Mouse (Mus musculus) frontal cortex, postnatal 10 days (tissue): ENCODE results near the gene Clk3.
A peak's percentile ranks its signal among the peaks of the same experiment; 100 is the strongest.
"Not testable (repeated sequence)": the region's sequence is repeated elsewhere in the genome, so short reads cannot be mapped to it uniquely, and the experiment has no call there.

Source experiments
- DNase-seq, 2 experiments: peaks; one replicate each; pipeline ENCODE4 v3.0.0; 2022; ENCODE audit warnings: low spot score in 2 of 2, mixed read lengths in 1 of 2

Clk3 gene

GRCm38 (mm10) chr9:57723796-57724195 is 41.9 kb downstream of the Clk3 start:
- DNase-seq: no peak

DNA sequence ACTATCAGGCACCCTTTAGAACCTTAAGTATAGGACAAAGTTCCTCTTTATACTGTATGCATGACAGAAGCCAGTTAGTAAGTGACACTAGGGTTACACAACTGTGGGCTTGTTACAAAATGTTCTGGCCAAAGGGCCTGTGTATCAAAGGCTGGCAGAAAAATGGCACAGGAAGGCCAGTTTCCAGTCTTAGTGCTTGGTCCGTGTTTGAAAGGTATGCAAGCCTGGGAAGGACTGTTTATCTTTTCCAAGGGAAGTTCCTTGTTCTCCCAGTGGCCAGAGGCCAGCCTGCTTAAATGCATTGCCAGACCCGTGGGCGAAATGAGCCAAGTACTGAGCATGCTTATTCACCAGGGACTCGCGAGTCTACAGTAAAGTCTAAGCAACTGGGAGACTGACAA is 42.3 kb downstream of the Clk3 start:
- DNase-seq: peak in 1 of 2 experiments; percentile 40

- no peak for DNase-seq
Observed at GRCm38 (mm10) chr9:57722371-57722770, 43.3 kb downstream of the Clk3 start.

DNA sequence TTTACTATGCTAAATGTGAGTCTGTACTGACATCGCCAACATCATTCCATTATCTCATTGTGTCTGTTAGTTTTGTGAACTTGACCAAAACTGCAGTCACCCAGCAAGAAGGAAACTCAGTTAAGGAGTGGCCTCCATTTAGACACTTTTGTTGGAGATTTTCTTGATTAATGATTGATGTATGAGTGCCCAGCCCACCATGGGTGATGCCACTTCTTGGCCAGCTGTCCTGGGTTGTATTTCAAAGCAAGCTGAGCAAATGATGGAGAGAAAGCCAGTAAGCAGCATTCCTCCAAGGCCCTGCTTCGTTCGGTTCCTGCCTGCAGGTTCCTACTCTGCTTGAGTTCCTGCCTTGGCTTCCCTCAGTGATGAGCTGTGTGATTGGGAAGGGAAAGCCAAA is 44.9 kb downstream of the Clk3 start:
- DNase-seq: no peak

- DNase-seq: no peak
Observed at GRCm38 (mm10) chr9:57718408-57718807, 47.3 kb downstream of the Clk3 start.

- DNase-seq: no peak
Observed at GRCm38 (mm10) chr9:57712194-57712593, 53.5 kb downstream of the Clk3 start.

DNA sequence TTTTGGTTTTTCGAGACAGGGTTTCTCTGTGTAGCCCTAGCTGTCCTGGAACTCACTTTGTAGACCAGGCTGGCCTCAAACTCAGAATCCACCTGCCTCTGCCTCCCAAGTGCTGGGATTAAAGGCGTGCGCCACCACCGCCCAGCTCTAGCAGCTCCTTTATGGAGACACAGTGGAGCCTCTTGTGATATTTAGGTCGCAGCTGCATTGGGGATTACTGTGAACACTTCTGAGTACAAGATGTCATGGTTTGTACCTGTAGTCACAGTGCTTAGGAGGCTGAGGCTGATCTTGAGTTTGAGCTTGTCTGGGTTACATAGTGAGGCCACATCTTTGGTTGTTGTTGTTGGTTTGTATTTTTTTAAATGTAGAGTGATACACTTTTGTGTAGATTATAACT is 55.4 kb downstream of the Clk3 start:
- not testable (repeated sequence) for DNase-seq

DNA sequence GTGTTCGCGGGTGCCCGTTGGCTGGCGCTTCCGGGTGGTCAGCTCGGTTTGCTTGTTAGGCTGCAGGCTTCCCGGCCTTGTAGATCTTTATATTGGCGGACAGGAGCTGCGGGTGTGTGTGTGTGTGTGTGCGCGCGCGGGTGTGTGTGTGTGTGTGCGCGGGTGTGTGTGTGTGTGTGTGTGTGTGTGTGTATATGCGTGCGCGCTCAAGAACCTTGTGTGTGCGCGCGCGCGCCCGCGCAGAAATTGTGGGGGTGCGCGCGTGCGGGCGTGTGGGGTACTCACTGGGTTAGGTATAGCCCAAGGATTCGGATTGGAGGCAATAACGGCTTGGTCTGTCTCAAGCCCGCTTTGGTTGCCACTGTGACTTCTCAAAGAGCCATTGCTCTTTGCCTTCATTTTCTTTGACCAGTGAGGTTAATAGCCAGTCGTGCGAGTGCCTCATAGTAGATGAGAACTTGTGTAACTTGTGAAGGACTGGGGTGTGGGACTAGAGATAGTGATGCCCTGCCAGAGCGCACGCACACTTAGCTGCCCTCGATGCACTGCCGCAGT is 56.9 kb downstream of the Clk3 start:
- DNase-seq: peak; percentile 41 to 44

DNA sequence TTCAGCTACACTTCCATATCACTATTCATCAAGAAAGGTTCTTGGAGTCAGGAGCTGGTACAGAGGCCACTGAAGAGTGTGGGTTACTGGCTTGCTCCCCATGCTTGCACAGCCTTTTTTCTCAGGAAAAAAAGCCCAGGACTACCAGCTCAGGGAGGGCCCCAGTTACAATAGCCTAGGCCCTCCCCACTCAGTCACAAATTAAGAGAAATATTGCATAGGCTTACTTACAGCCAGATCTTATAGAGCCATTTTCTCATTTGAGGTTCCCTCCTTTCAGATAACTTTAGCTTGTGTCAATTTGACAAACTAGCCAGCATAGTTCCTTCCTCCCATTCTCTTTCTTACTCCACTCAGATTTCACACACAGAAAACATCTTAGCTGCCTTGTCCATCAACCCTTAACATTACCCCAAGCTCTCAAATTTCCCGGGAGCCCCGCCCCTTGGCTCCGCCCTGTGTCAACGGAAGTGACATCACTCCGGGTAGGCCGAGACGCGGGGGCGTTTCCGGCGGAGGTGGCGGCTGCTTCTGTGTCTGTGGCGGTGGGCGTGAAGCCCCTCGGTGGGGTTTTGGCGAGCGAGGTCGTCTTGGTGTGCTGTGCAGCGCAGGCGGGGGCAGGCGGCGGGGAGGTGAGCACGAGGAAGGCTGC is 57.5 kb downstream of the Clk3 start, which contains the start of gene Edc3:
Gene Edc3, plus strand, starts transcription at position 473 of the 652 bp plus-strand sequence.
- DNase-seq: peak; percentile 78 to 86

DNA sequence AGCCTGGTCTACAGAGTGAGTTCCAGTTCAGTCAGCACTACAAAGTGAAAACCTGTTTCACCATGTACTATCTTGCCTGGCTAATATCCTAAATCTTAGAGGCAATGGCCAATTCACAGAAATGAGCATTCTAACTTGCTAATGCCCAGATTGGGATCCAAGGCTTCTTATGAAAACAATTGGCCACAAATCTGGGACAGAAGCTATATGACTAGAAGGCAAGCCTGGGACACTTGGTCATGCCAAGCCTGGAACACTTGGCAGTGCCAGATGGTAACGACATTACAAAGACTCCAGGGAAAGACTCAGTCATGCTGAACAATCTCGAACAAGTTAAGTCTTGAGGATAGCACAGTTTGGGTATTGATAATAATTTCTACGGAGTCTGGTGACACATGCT is 59.2 kb downstream of the Clk3 start:
- DNase-seq: no peak
